Mouse (Mus musculus) kidney, postnatal 4 days (tissue): ENCODE results near the gene Zfp810.
"Not testable (repeated sequence)": the region's sequence is repeated elsewhere in the genome, so short reads cannot be mapped to it uniquely, and the experiment has no call there.

Source experiments
- DNase-seq, 2 experiments: peaks; one replicate each; pipeline ENCODE4 v3.0.0; 2021; ENCODE audit warnings: mixed read lengths in 2 of 2

Gene Zfp810

GRCm38 (mm10) chr9:22307156-22307919, at the start of gene Zfp810:
Gene Zfp810, minus strand, starts transcription at chr9:22307648.
- peak; percentile 95 to 98 for DNase-seq

DNA sequence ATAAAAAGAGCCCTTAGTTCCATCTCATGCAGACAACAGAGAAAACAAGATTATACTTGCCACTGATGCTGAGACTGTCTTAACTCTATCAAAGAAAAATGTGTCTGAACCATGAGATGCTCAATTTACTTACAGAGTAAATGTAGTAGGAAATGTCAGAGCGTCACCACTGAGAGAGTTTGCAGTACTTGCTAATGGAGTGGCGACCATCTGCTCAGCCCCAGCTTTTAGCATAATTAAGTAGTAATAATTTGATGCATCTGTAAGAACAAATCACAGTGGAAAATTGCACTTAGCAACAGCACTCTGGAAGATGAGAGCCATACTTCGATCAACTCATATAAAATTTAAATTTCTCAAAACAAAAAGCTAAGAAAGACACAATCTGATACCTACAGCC, 48.5 kb upstream of the Zfp810 start:
- no peak for DNase-seq

DNA sequence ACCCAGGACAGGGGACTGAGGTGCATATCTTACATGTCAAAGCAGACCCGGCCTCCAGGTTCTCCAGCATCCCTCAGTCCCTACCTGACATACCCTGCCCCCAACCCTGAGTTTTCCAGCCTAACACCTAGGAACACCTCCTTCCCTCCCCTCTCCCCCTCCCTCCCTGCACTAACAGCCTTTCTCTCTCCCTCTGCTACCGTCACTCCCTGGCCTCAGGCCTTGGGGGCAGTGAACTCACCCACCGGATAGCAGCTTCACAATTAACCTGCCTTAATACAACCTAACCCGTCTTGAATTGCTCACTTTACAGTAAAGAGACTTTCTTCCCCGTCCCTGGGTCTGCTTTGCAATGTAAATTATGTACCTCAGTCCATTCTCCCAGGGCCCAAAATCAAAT, 46.5 kb upstream of the Zfp810 start:
- no peak for DNase-seq

DNA sequence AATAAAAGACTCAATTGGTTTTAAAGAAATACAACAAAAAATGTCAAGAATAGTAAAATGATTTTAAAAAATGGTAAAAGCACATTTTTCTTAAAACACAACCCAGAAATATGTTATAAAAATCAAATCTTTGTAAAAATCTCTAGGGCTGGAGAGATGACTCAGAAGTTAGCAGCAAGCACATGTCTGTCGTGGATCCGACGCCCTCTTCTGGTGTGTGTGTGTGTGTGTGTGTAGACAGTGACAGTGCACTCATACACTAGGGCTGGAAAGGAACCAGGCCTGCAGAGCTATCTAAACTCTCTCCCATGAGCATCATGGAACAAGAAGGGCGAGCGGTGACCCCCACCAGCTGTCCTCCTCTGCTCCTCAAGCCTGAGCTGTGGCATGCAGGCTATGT, 46.0 kb upstream of the Zfp810 start:
- peak in 1 of 2 experiments; percentile 13 for DNase-seq

GRCm38 (mm10) chr9:22340331-22340730, 32.9 kb upstream of the Zfp810 start:
- no peak for DNase-seq

GRCm38 (mm10) chr9:22337217-22337616, 29.8 kb upstream of the Zfp810 start:
- DNase-seq: no peak

DNA sequence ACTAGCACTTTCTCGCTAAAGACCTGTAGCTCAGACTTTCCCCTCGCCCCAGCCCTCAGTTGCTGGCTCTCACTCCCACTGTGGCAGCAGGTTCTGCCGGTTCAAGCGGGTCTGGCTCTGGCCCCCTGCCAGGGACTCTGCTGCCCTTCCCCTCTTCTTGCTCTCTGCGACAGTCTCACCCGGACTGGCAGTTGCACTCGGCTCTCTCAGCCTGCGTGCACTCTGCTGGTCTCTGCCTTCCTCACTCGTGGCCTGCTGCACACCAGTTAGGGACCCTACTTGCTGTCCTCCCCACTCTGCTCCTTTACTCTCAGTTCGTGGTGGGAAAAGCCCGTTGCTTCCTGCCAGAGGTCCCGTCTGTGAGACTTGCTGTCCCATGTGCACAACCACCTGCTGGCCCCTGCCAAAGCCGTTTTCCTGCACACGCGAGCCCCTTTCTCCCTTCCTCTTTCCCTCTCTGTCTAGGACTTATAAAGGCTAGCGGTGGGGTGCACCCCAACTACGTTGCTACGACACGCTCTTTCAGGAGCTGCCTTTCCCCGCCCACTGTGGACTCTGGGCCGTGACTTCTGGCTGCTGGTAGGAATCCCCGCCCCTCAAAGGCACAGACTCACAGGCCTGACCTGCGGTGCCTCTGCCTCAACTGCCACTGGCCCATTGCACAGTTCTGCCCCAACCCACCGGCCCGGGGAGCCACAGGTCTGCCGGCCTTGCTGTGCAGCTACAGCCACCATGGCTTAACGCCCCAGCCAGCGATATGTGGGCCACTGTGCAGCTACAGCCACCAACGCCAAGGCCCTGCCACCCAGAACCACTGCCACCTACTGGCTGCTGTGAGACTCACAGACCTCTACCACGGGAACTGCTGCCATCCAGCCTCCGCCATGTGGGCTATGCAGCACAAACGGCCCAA, 20.3 kb upstream of the Zfp810 start:
- DNase-seq: peak; percentile 90 to 94

- DNase-seq: peak; percentile 65 to 80
These were observed 19.6 kb upstream of the Zfp810 start for GRCm38 (mm10) chr9:22327099-22327474.

GRCm38 (mm10) chr9:22324579-22324978, 17.1 kb upstream of the Zfp810 start:
- DNase-seq: no peak

DNA sequence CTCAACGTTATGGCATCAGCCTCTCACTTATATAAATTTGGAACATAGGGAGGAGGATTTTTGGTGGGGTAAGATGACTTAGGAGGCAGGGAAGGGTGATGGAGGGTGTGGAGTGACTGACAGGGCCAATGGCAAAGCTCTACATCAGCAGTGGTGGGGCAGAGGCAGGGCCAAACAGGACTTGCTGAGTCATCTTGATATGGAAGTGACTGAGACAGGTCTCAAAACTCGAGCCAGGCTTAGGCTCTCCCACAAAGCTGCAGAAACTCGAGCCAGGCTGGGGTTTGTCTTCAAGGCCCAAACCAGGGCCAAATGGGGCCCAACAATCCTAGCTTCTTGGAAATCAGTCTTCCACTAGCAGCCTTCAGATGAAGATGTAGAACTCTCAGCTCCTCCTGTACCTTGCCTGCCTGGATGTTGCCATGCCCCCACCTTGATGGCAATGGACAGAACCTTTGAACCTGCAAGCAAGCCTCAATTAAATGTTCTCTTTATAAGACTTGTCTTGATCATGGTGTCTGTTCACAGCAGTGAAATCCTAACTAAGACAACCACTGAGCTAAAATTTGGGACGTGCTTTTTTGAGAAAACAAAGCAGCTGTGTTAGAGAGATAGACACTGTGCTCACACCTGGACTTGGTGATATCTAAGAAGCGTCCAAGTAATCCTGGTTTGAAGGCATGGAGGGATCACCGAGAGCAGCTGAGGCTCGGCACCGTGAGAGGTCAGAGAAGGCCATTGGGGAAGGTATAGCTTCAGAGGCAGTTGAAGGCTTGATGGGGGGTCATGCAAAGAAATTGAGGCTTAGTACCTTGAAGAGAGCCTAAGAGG, 15.1 kb upstream of the Zfp810 start:
- no peak for DNase-seq

GRCm38 (mm10) chr9:22319109-22319508, 11.7 kb upstream of the Zfp810 start:
- no peak for DNase-seq

DNA sequence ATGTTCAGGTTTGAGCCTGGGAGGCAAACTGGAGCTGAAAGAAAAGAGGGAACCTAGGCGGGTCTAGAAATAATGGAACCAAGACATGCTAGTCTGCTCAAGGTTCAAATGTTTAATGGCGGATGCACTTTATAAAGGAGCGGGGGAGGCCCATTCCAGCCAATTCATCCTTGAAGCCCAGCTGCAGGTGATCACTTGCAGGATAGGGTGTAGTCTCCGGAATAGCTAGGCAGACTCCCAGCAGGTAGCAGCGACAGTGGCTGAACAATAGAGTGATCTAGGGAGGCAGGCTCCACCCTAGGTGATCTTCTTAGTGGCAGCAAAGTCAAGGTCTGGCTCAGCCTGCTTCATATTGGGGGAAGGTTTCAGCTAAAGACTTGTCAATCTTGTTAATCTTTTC, 8.6 kb upstream of the Zfp810 start:
- not testable (repeated sequence) for DNase-seq

DNA sequence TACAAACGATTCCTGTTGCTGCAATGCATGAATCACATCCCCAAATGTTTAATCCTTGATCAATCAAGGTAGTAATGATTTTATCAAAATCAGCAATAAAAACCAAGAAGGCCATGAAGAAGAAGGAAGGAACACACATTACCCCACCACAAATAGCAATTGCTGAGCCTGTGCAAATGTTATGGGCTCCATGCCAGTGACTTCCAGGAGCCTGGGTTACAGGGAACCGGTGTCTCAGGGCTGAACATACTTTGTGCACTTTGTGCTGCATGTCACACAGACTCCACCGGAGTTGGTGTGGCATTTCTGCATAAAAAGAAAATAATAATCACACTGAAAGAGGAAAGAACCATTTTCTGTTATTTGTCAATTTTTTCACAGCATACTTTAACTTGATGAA, 6.6 kb upstream of the Zfp810 start:
- DNase-seq: no peak

DNA sequence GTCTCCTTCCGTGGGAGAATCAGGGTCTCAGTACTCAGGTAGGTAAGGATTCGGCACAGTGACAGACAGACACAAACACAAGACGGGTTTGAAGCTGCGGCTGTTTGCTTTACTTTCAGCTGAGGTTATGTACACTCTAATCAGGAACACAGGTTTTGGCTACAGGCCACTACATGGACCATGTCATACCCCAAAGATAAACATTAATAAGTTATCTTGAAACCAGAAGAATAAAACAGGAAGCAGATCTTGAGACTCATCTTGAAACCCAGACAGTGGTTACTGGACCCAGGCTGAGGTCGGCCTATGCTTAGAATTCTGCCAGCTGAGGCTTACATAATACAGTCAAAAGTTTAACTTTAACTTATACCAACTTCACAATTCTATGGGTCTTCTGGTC, 5.8 kb upstream of the Zfp810 start:
- no peak for DNase-seq

GRCm38 (mm10) chr9:22309651-22310050, 2.2 kb upstream of the Zfp810 start:
- no peak for DNase-seq

GRCm38 (mm10) chr9:22307920-22308262, 443 bp upstream of the Zfp810 start:
- not testable (repeated sequence) for DNase-seq

DNA sequence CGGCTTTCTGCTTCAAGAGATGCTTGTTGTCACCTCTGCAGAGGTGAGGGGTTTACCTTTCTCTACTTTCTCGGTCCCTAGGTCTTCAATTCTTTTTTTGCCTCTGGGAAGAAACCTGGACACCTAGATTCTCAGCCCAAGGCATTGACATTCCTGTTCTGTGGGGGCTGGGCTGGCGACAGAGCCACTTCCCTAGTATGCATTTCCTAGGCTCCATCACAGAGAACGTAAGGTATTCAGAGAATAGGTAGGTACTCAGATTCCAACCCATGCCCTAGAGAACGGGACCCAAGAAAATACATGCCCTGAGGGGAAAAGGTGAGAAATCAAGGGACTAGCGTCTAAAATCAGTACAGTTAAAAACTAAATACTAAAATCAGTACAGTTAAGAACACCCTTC, 722 bp downstream of the Zfp810 start:
- peak; percentile 17 to 26 for DNase-seq

- no peak for DNase-seq
These were observed 5.2 kb downstream of the Zfp810 start for GRCm38 (mm10) chr9:22302199-22302598.

- peak in 1 of 2 experiments; percentile 14 for DNase-seq
These were observed 28.7 kb downstream of the Zfp810 start for GRCm38 (mm10) chr9:22278733-22279132.

DNA sequence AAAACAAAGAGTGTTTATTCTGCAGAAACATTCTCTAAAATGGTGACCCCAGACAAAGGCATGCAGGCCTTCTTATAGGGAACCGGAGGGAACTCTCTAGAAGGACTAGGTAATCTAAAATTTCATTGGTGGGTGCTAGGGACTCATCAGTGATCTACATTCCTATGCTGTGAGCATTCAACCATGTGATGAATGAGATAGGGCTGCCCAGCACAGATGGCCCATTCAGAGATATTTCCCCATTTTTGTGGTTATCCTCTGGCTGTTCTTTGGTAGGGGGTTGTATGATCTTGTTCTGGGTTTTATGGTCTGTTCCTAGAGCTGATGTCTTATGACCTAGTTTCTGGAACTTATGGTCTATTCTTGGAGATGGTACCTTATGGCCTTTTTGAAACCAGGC, 38.6 kb downstream of the Zfp810 start:
- DNase-seq: no peak

- DNase-seq: no peak
These were observed 44.8 kb downstream of the Zfp810 start for GRCm38 (mm10) chr9:22262611-22263010.

DNA sequence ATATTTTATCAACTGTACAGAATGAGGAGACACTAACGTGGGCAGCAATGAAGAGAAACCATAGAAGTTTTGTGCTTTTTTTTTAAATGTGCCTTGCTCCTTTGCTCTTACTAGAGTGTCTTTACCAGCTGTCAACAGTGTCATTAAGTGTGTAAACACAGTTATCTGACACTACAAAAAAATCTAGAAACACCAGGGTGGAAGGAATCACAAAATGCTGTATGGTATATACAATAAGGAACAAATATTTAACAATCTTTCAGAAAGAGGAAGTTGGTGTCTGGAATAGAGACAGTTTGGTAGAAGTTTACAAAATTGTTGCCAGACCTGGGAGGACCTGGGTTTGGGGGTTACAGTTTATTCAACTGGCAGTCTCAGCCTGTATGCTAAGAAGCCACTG, 45.9 kb downstream of the Zfp810 start:
- DNase-seq: no peak

DNA sequence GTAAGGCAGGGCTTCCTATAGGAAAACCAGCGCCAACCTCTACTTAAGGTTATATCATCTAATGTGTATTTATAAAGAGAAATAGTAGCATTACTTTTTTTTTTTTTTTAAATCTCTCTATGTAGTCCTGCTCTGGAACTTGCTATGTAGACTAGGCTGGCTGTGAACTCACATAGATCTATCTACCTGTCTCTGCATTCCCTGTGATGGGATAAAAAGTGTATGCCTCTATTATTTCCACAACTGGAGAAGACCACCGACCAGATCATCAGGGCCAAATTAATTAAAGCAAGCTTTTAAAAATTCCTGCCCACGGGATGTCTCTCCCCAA, 47.4 kb downstream of the Zfp810 start:
- no peak for DNase-seq
